In genomic region chr10:122046904-122047726, GRCm38 (mm10) we compare ENCODE assay signal across 8 mouse cellular contexts. TPM values are rescaled to one million over a fixed set of nuclear protein-coding genes. Genes with fewer than 3 reads are reported as not detected.
DNase-seq lines count a peak whose midpoint lies in the region; ATAC-seq and TF ChIP-seq lines count a peak whose summit lies in the region.

Srgap1 (minus strand) TSS chr10:122047315.

- H3K36me3 ChIP-seq in forebrain, embryonic 13.5 days (ENCODE audit: poor library complexity, severe bottlenecking), result no peaks in the 10 kb centered on the region
- H3K36me3 ChIP-seq in neural tube, embryonic 15.5 days, result no peaks in the 10 kb centered on the region

- H3K27ac ChIP-seq in brown adipose tissue, adult 24 weeks (replicated peaks; ENCODE audit: low read depth, low read length), result no peak within 1 kb of the TSS; the same call in 1 of the 2 replicates
- peak within 1 kb of the TSS; percentile 79 for H3K27ac ChIP-seq in forebrain, embryonic 13.5 days
- H3K27ac ChIP-seq in neural tube, embryonic 15.5 days (replicated peaks), result peak within 1 kb of the TSS; percentile 95

- no peaks in the 10 kb centered on the region for H3K9me3 ChIP-seq in forebrain, embryonic 13.5 days (replicated peaks)
- no peaks in the 10 kb centered on the region for H3K9me3 ChIP-seq in neural tube, embryonic 15.5 days (replicated peaks)

- peak within 1 kb of the TSS; percentile 60 for H3K4me3 ChIP-seq in brown adipose tissue, adult 24 weeks (ENCODE audit: insufficient read depth, low read depth, low read length)
- H3K4me3 ChIP-seq in forebrain, embryonic 13.5 days, result peak within 1 kb of the TSS; percentile 69
- peak within 1 kb of the TSS; percentile 83 for H3K4me3 ChIP-seq in lung, adult 2 months (replicated peaks; ENCODE audit: extremely low read depth, low read depth, low read length)
- H3K4me3 ChIP-seq in neural tube, embryonic 15.5 days (replicated peaks), result peak within 1 kb of the TSS; percentile 87

- H3K27me3 ChIP-seq in forebrain, embryonic 13.5 days, result no peaks in the 10 kb centered on the region
- H3K27me3 ChIP-seq in neural tube, embryonic 15.5 days (replicated peaks), result no peaks in the 10 kb centered on the region

- ATAC-seq in forebrain, embryonic 13.5 days, result peak; percentile 87
- peak; percentile 84 for ATAC-seq in neural tube, embryonic 15.5 days (ENCODE audit: low FRiP score)

- peak; percentile 10 to 22 for DNase-seq in CD8-positive naive resting alpha-beta T cell, adult 2 months (ENCODE audit: low read depth in 2 of 2, low spot score in 2 of 2)
- peak; percentile 69 to 74 for DNase-seq in heart, postnatal 10 days
- peak; percentile 75 to 83 for DNase-seq in kidney, postnatal 4 days
- peak; percentile 67 for DNase-seq in lung, adult 2 months
- peak; percentile 52 to 68 for DNase-seq in urinary bladder, adult 18-20 months (ENCODE audit: low spot score in 2 of 2)

- peak within 1 kb of the TSS; percentile 91 for H3K9ac ChIP-seq in forebrain, embryonic 13.5 days
- H3K9ac ChIP-seq in neural tube, embryonic 15.5 days (replicated peaks), result peak within 1 kb of the TSS; percentile 92

- WGBS in forebrain, embryonic 13.5 days, result 0% methylated on average over 51 of the region's 79 CpGs
- WGBS in lung, adult 2 months, result under 1% methylated on average over 68 of the region's 79 CpGs
- under 1% methylated on average over 36 of the region's 79 CpGs for WGBS in neural tube, embryonic 15.5 days

- no peak for TF ChIP-seq CTCF in lung, adult 2 months (IDR thresholded peaks at IDR 0.05; ENCODE audit: insufficient read depth, low read length)

- intact Hi-C loops in heart, postnatal 10 days (cut with DNase I), result loop anchor here (2.0 to 10.0 kb wide), 4 partner anchors 40 to 214 kb away; no protein-coding TSS in a partner anchor

- no peaks in the 10 kb centered on the region for H3K4me1 ChIP-seq in brown adipose tissue, adult 24 weeks (ENCODE audit: control insufficient read depth, insufficient read depth, insufficient read length, low read length)
- peaks cover 15% of the 10 kb centered on the region for H3K4me1 ChIP-seq in forebrain, embryonic 13.5 days
- H3K4me1 ChIP-seq in lung, adult 2 months (ENCODE audit: control insufficient read depth, insufficient read depth, low read length), result 0 out of 2 replicates have a peak, but pooled peaks cover 3% of the 10 kb centered on the region
- H3K4me1 ChIP-seq in neural tube, embryonic 15.5 days, result peaks cover 23% of the 10 kb centered on the region

- no peak for TF ChIP-seq POLR2A in lung, adult 2 months (IDR thresholded peaks at IDR 0.05; ENCODE audit: borderline replicate concordance, extremely low read depth, low read depth, low read length)

- peak within 1 kb of the TSS; percentile 77 for H3K4me2 ChIP-seq in forebrain, embryonic 13.5 days
- peak within 1 kb of the TSS; percentile 73 for H3K4me2 ChIP-seq in neural tube, embryonic 15.5 days

RNA-seq across cellular contexts. Expression of gene Srgap1, which starts in this region (rescaled TPM):
- polyA plus RNA-seq in brown adipose tissue, adult 24 weeks (2012; ENCODE audit: insufficient read depth, insufficient read length, missing spikeins), result 1.0 and 1.2 TPM in 2 replicates
- polyA plus RNA-seq in forebrain, embryonic 13.5 days (2015; fragmentation: Nextera tagmentation; extraction: Ambion mirVana), result 22.2 and 24.6 TPM in 2 replicates
- 1 to 10 TPM; 8.2 to 8.4 TPM for total RNA-seq in heart, postnatal 10 days (2021)
- 5.6 and 6.8 TPM in 2 replicates for polyA plus RNA-seq in lung, adult 2 months (2012; rRNA removed)
- 26.1 and 30.7 TPM in 2 replicates for polyA plus RNA-seq in neural tube, embryonic 15.5 days (2015; fragmentation: Nextera tagmentation; extraction: Ambion mirVana)

Comparison
In these comparisons a context has a peak if more than half of its experiments do, and no peak if none do; other contexts are left out.
1. DNase-seq: peak in every context shown above with its lines; median percentile 79 in kidney, postnatal 4 days; 72 in heart, postnatal 10 days; 67 in lung, adult 2 months; 60 in urinary bladder, adult 18-20 months; 16 in CD8-positive naive resting alpha-beta T cell, adult 2 months.